Mouse (Mus musculus): ENCODE data around the gene Best1.

- no peak for TF ChIP-seq CTCF (IDR thresholded peaks at IDR 0.05; ENCODE audit: low read depth)
- TF ChIP-seq EP300 (IDR thresholded peaks at IDR 0.05; ENCODE audit: low read depth): no peak
These were observed 13.4 kb upstream of the Best1 start for GRCm38 (mm10) chr19:10014824-10015223.

All from heart, postnatal 0 days (tissue).